Mouse (Mus musculus): ENCODE results near the gene Capn12. TPM values are rescaled to one million over a fixed set of nuclear protein-coding genes. Genes with fewer than 3 reads are reported as not detected.

Gene Capn12
- polyA plus RNA-seq (2012; rRNA removed; ENCODE audit: low replicate concordance) = 0.06 and 0.21 TPM in 2 replicates

GRCm38 (mm10) chr7:28881199-28881598, at the start of gene Capn12:
TSS of gene Capn12 (plus strand) at chr7:28881422.

DNA sequence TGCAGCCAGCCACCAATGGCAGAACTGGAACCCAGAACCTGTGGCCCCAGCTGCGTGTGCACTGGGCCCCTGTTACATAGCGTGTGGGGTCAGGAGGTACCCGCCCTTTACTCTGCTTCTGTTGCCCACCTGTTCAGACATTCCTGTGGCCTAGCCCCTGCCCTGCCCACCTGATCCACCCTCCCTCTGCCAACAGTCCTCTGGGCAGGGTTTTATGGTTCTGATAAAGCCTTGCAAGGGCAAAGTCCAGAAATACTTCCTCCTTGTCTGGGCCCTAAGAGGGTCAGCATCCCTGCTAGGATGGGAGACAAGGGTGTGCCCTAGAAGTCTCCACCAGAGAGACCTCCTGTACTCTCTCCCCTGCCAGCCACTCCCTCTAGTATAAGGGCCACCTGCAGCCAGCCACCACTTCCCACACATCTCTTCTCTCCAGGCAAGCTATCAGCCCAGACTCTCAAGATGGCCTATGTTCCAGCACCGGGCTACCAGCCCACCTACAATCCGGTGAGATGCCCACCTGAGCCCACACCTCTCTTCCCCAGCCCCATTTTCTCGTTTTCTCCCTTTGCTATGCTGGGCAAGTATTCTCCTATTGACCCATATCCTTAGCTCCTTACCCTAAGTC, 47.4 kb upstream of the Capn12 start, which contains the start of gene Lgals4:
Gene Lgals4 (plus strand): TSS at position 132 of the 625 bp plus-strand sequence.

DNA sequence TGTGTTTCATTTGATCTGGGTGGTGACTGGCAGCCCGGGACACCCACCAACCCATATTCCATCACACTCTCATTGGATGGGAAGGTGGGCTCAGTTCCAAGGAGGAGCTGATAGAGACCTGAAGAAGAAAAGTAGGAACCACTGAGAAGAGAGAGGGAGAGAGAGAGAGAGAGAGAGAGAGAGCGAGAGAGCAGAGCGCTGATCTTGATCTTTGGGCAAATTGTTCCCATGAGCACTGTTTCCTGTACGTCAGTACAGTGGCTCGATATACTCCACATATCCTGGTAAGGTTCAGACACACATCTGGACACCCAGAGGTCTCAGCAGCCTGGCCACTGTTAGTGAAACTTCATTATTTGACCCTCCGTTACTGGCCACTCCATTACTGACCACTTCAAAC, 17.7 kb upstream of the Capn12 start, which contains the start of gene Lgals7:
Gene Lgals7 (plus strand): TSS at position 314 of the 400 bp plus-strand sequence.

Other genes starting within 250 kb of the Capn12 start
- 1.2 and 1.3 TPM in 2 replicates for gene Fbxo27, start 188.6 kb upstream of the Capn12 start, polyA plus RNA-seq (2012; rRNA removed; ENCODE audit: low replicate concordance)
- 1.2 and 2.9 TPM in 2 replicates for gene Fbxo17, start 164.6 kb upstream of the Capn12 start, polyA plus RNA-seq (2012; rRNA removed; ENCODE audit: low replicate concordance)
- 121 and 126 TPM in 2 replicates for gene Mrps12, start 139.6 kb upstream of the Capn12 start, polyA plus RNA-seq (2012; rRNA removed; ENCODE audit: low replicate concordance)
- gene Sars2, start 139.4 kb upstream of the Capn12 start, polyA plus RNA-seq (2012; rRNA removed; ENCODE audit: low replicate concordance) = 26.1 and 35.4 TPM in 2 replicates
- gene Ccer2, start 125.2 kb upstream of the Capn12 start, polyA plus RNA-seq (2012; rRNA removed; ENCODE audit: low replicate concordance) = not detected in 2 replicates
- 28.7 and 28.8 TPM in 2 replicates for gene Sirt2, start 114.7 kb upstream of the Capn12 start, polyA plus RNA-seq (2012; rRNA removed; ENCODE audit: low replicate concordance)
- 85.4 and 139 TPM in 2 replicates for gene Nfkbib, start 113.9 kb upstream of the Capn12 start, polyA plus RNA-seq (2012; rRNA removed; ENCODE audit: low replicate concordance)
- gene Rinl, start 92.5 kb upstream of the Capn12 start, polyA plus RNA-seq (2012; rRNA removed; ENCODE audit: low replicate concordance) = 2.5 and 4.3 TPM in 2 replicates
- 78.1 and 84.5 TPM in 2 replicates for gene Hnrnpl, start 72.9 kb upstream of the Capn12 start, polyA plus RNA-seq (2012; rRNA removed; ENCODE audit: low replicate concordance)
- 266 and 315 TPM in 2 replicates for gene Ech1, start 56.2 kb upstream of the Capn12 start, polyA plus RNA-seq (2012; rRNA removed; ENCODE audit: low replicate concordance)
- 2,214 and 3,102 TPM in 2 replicates for gene Lgals4, start 47.6 kb upstream of the Capn12 start, polyA plus RNA-seq (2012; rRNA removed; ENCODE audit: low replicate concordance)
- gene Lgals7, start 17.6 kb upstream of the Capn12 start, polyA plus RNA-seq (2012; rRNA removed; ENCODE audit: low replicate concordance) = 0.83 and 1.7 TPM in 2 replicates
- gene Actn4, start 80.9 kb downstream of the Capn12 start, polyA plus RNA-seq (2012; rRNA removed; ENCODE audit: low replicate concordance) = 595 and 810 TPM in 2 replicates
- gene Eif3k, start 100.4 kb downstream of the Capn12 start, polyA plus RNA-seq (2012; rRNA removed; ENCODE audit: low replicate concordance) = 105 and 141 TPM in 2 replicates
- 8.1 and 21.6 TPM in 2 replicates for gene Map4k1, start 100.6 kb downstream of the Capn12 start, polyA plus RNA-seq (2012; rRNA removed; ENCODE audit: low replicate concordance)
- gene Ryr1, start 243.8 kb downstream of the Capn12 start, polyA plus RNA-seq (2012; rRNA removed; ENCODE audit: low replicate concordance) = under 0.01 and 0.05 TPM in 2 replicates